Mouse (Mus musculus) layer of hippocampus, postnatal 25 days (tissue): Measurements from ENCODE around the gene Ppp1r14a. TPM values are rescaled to one million over a fixed set of nuclear protein-coding genes. Genes with fewer than 3 reads are reported as not detected.

Experiments
- DNase-seq, 2 experiments: peaks; one replicate each; pipeline ENCODE4 v3.0.0; 2022; ENCODE audit warnings: mixed read lengths in 2 of 2, low spot score in 1 of 2; ENCODE audit errors: extremely low spot score in 1 of 2
- total RNA-seq, 2 experiments: library from RNA; stranded (reverse); gene quantifications; 2 replicates each; pipeline ENCODE4 v1.2.3; 2021

Ppp1r14a gene
- total RNA-seq, 2 experiments from 2014 or later, result 28.5 to 30.7 TPM

GRCm38 (mm10) chr7:29296998-29297397 is 7.9 kb downstream of the Ppp1r14a start:
- DNase-seq, result no peak

GRCm38 (mm10) chr7:29301127-29301566 is 12.0 kb downstream of the Ppp1r14a start:
- DNase-seq, result peak; percentile 59 to 82

DNA sequence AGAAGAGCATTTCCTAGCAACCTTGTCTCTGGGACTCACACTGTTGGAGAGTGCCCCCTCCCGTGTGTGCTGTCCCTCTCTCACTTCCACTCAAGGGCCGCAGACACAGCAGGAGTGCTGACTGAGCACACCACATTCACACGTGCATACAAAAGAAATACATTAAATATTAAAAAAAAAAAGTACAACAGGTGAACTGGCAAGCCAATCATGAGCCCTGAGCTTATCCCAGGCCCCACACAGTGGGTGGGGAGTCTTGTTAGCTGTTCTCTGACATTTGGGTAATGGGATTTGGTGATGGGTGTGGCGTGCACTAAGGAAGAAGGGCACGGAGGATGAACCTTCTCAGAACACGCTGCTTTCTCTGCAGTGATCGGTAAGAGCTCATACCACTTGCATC is 13.5 kb downstream of the Ppp1r14a start:
- DNase-seq, result no peak

DNA sequence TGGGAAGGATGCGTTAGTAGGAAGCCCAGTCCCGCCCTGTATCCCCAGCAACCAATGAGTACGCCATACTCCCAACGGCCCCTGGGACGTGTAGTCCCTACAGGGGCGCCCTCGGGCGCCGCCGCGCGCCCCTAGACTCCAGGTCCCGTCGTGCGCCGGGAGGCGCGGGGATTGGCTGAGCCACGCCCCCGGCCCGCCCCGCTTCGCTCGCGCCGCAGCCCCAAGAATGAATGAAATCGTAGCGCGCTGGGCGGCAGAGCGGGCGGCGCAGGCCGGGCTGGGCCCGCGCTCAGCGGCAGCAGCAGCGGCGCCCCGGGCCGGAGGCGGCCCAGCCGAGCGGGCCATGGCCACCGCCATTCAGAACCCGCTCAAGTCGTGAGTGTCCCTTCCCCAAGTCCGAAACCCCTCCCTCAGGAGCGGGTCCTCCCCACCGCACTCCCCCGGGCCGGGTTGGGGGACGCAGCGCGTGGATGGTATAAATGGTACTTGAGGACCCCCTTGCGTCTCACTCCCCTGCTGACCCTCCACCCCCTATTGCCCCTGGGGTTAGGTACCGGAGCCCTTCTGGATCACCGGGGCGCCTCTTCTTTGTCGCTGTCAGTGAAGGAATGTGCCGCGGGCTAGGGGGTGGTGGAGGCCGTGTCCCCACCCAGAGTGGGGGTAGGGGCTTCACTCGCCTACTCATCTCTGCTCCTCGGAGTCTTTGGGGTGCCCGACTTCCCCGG is 14.8 kb downstream of the Ppp1r14a start, which contains the start of gene Dpf1:
TSS of gene Dpf1 (plus strand) at position 214 of the 725 bp plus-strand sequence.
- peak; percentile 72 to 78 for DNase-seq

DNA sequence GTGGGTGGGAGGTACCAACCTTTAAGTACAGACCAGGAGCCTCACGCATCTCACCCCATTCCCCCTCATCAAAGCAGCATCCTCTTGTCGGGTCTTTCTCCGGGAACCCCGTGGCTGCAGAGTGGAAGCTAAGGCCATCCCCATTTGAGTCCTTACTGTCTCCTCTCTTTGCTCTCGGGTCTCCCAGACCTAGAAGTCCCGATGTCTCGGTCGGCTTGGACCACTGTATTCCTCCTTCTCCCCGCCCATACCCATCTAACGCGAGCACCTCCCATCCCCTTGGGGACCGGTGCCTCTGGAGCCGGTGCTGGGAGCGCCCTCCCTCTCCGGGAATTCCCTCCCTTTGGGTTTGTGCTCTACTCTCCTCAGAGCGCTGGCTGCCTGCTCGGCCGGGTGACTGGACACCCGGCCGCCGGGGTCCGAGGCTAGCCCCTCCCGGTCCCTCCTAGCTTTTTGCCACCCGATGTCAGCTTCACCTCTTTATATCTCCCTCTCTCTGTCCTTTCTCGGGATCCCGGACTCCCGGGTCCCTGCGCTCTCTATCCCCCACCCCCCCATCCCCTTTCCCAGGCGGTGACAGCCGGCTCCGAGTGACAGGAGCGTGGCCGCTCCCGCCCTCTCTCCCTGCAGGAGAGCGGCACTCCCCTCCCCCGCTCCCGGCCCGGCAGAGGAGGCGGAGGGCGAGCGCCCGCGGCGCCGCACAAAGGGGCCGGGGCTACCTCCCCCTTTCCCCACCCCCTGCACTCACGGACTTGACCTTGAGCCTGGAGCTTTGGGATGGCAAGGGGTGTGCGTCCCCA is 15.6 kb downstream of the Ppp1r14a start:
- no peak for DNase-seq

- DNase-seq, result no peak
Measured at GRCm38 (mm10) chr7:29305263-29305988, 16.3 kb downstream of the Ppp1r14a start.

DNA sequence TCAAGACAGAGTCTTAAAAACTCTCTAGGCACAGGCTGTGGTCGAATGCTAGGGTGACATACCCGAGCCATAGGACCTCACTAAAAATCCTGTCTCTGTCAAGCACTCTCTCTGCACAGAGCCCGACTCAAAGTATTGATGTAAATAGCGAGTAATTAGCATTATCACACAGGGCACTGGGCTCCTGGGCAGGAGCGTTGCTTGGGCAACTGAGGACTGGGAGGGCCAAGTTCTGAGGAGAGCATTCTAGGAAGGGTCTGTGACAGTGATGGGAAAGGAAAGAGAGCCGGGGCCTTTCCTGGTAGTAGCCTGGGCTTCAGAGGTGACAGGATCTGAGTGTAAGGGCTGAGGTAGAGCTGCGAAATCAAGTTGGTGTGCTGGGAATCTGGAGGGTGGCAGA is 17.0 kb downstream of the Ppp1r14a start:
- DNase-seq, result no peak

- peak in 1 of 2 experiments; percentile 59 for DNase-seq
Measured at GRCm38 (mm10) chr7:29306619-29307018, 17.5 kb downstream of the Ppp1r14a start.

DNA sequence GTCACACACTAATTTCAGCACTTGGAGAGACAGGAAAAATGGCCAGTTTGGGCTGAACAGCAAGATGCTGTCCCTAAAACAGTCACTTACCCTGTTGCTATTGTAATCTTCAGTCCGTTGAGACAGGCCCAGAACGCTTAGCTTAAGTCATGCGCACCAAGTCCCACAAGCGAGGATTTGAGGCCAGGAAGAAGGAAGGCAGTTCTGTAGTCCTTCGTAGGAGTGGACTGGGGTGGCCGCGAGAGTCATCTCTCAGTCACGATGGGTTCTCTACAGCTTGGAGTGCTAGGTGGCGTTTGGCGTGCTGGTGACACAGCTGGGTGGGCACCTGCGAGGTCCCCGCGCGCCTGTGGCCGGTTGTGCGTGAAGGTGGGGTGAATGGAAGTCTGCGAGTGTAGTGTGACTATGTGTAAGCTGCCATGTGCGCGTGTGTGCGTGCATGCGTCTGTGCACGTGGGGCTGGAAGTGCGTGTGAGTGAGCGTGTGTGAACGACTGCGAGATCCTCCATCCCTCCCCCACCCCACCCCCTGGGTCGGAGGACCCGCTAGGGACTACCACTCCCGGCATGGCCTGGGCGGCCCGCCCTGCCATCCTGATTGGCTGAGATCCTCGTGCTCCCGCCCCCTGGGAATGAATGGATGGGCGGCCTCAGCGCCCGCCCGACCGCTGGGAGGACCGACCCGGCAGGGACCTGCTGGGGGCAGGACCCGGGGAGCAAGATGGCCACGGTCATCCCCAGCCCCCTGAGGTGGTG is 18.4 kb downstream of the Ppp1r14a start:
- peak; percentile 85 to 93 for DNase-seq

DNA sequence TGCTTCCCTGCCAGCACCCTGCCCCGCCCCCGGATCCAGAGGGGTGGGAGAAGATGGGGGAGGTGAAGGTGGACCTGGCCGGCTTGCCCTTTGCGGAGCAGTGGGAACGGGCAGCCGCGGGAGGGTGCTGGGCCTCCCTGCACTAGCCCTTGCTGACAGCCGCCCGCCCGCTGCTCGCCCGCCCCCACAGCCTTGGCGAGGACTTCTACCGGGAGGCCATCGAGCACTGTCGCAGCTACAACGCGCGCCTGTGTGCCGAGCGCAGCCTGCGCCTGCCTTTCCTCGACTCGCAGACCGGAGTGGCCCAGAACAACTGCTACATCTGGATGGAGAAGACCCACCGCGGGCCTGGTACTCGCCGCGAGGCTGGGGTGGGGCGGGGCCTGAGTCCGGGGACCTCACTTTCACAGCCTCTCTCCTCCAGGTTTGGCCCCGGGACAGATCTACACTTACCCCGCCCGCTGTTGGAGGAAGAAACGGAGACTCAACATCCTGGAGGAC is 20.2 kb downstream of the Ppp1r14a start:
- DNase-seq, result peak in 1 of 2 experiments; percentile 51

DNA sequence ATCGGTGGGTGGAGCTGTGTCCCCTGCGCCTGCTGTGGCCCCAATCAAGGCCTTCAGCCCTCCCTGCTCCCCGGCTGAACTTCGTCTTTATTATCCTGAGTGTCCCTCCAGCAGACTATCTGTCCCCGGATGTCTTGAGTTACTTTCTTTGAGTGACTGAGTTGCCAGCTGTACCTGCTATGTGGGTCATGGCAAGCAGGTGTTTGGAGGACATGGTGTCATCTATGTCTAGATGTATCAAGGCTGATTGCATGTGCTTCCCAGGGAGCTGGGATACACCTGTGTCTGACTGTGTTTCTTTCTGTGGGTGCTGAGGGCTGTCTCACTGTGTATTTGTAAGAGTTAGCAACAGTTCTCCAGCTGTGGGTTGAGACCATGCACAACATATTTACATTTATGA is 20.6 kb downstream of the Ppp1r14a start:
- DNase-seq, result no peak

GRCm38 (mm10) chr7:29313051-29313450 is 23.9 kb downstream of the Ppp1r14a start:
- peak; percentile 22 to 51 for DNase-seq

GRCm38 (mm10) chr7:29313572-29314261 is 24.6 kb downstream of the Ppp1r14a start:
- no peak for DNase-seq

- peak; percentile 36 to 54 for DNase-seq
Measured at GRCm38 (mm10) chr7:29314844-29315628, 25.9 kb downstream of the Ppp1r14a start.

DNA sequence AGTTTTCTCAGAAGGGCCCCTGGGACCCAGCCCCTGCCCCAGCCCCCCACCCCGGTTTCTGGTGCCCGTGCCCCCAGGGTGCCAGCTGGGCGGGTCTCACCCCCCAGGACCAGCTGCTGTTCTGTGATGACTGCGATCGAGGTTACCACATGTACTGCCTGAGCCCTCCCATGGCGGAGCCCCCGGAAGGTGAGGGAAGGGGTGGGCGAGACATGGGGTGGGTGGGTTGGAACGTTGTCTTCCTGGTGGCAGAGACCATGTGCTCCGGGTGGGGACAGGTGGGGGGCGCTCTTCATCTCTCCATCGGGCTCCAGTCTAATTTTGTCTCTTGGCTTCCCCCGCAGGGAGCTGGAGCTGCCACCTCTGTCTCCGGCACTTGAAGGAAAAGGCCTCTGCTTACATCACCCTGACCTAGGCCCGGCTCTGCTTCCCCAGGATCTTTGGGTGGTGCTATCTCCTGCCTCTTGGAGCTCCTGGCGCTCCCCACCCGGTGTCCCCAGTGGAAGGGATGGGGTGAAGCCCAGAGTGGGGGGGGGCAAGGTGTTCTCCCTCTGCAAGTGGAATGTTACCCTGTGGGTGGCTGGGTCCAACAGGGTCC is 27.1 kb downstream of the Ppp1r14a start:
- peak in 1 of 2 experiments; percentile 24 for DNase-seq

DNA sequence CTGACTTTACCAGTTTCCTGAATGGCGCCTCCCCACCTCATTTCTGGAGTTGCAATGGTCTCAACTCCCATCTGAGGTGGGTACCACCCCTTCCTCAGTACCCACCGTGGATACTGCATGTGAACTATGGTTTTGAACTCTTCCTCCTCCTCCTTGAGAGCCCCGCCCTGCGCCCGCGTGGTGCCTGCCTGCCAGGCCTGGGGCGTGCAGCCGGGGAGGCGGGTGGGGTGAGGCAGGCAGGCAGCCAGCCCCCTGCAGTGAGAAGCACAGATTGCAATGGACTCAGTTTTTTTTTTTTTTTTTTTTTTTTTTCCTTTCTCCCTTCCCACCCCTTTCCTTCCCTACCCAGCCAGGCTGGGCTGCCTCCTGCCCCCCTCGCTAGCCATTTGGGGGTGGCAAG is 27.9 kb downstream of the Ppp1r14a start:
- peak; percentile 61 to 64 for DNase-seq

GRCm38 (mm10) chr7:29317558-29317957 is 28.4 kb downstream of the Ppp1r14a start:
- DNase-seq, result peak in 1 of 2 experiments; percentile 42
